28 mouse cellular contexts compared by ENCODE assay signal in the genomic region with DNA sequence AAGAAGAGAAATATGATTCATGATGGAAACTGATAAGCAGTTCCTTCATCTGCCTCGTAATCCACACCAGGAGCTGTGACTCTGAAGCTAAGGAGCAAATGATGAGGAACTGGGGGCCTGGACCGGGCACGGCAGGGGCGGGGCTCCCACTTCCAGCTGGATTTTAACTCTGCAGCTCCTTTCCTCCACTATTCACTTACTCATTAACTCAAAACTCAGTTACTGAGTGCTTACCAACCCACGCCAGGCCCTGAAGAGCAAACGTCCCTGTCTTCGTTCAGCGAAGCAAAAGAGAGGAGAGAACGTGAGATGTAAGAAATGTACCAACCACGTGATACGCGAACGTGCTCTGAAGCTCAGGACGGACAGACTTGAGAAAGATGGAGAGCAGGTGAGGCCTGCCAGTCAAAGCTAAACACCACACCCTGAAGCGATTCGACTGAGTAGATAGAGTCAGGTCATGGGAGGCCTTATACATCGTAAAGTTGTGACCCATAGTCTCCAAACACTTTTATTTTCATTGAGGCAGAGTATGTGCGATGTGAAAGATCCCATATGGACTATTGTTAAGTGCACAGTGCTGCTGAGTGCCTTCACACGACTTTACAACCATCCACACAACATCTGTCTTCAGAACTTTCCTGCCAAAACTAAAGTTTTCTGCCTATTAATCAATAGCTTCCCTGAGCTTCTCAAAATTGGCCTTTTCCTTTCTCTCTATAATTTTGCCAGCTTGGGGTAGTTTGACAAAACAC. TPM values are rescaled to one million over a fixed set of nuclear protein-coding genes. Genes with fewer than 3 reads are reported as not detected.
A peak's percentile ranks its signal among the peaks of the same experiment; 100 is the strongest.
DNase-seq lines count a peak whose midpoint lies in the region; ATAC-seq and TF ChIP-seq lines count a peak whose summit lies in the region.
"Had no signal": no experiment of that assay in that cellular context is flagged by ENCODE, and none has a peak within 500 bp of the region (broad histone marks: within the 10 kb centered on the region; RNA-seq: fewer than 3 reads in every experiment).

No protein-coding gene starts in this region.

- H3K9ac ChIP-seq in lung, postnatal 0 days (replicated peaks; ENCODE audit: low read depth), result no peak overlapping the region
- H3K9ac ChIP-seq in kidney, embryonic 15.5 days, result no peak overlapping the region
- H3K9ac ChIP-seq: embryonic facial prominence, embryonic 15.5 days; heart, embryonic 12.5 days; liver, embryonic 13.5 days; neural tube, embryonic 12.5 days had no signal

- no peak for ATAC-seq in lung, postnatal 0 days
- peak; percentile 88 for ATAC-seq in kidney, embryonic 15.5 days (replicated peaks; ENCODE audit: low FRiP score)
- ATAC-seq: forebrain, embryonic 16.5 days had no signal

- intact Hi-C loops in left cerebral cortex, postnatal 10 days (cut with DNase I), result no loop called here

- TF ChIP-seq CTCF in lung, postnatal 0 days (IDR thresholded peaks at IDR 0.05), result no peak

- DNase-seq in lung, postnatal 0 days (ENCODE audit: low spot score), result no peak
- DNase-seq in lung, postnatal 25 days (ENCODE audit: low spot score), result no peak
- DNase-seq in kidney, adult 11 months, result peak; percentile 73
- peak; percentile 74 to 76 for DNase-seq in kidney, postnatal 36 days
- no peak for DNase-seq in left cerebral cortex, postnatal 10 days (ENCODE audit: extremely low spot score in 1 of 2, low spot score in 2 of 2)
- DNase-seq in limb, embryonic 10.5 days (ENCODE audit: low spot score), result no peak
- no peak for DNase-seq in adrenal gland, adult (ENCODE audit: inconsistent age in 2 of 2, low spot score in 1 of 2)
- DNase-seq: adrenal gland, postnatal 36 days; cerebellum, adult 9-10 months; gastrocnemius, postnatal 10 days; heart, postnatal 10 days; liver, embryonic 13.5 days; lung, adult 2 months; midbrain, embryonic 14.5 days; right cerebral cortex, postnatal 25 days had no signal

- H3K27ac ChIP-seq in lung, postnatal 0 days (ENCODE audit: low read length), result no peak overlapping the region
- H3K27ac ChIP-seq in kidney, embryonic 15.5 days, result peak overlapping the region; percentile 14; the same call in 1 of the 2 replicates
- H3K27ac ChIP-seq in limb, embryonic 10.5 days, result no peak overlapping the region
- H3K27ac ChIP-seq: embryonic facial prominence, embryonic 15.5 days; hindbrain, embryonic 10.5 days; liver, embryonic 13.5 days; neural tube, embryonic 12.5 days had no signal

- no peaks in the 10 kb centered on the region for H3K27me3 ChIP-seq in lung, postnatal 0 days (replicated peaks; ENCODE audit: insufficient read depth, low read length)
- H3K27me3 ChIP-seq in kidney, embryonic 15.5 days, result no peaks in the 10 kb centered on the region
- H3K27me3 ChIP-seq in limb, embryonic 10.5 days (ENCODE audit: low read depth, poor library complexity, severe bottlenecking), result no peaks in the 10 kb centered on the region
- H3K27me3 ChIP-seq: embryonic facial prominence, embryonic 15.5 days; heart, embryonic 12.5 days; liver, embryonic 13.5 days; neural tube, embryonic 12.5 days had no signal

- WGBS in lung, postnatal 0 days, result 35% methylated on average over 19 of the region's 19 CpGs
- WGBS in kidney, embryonic 15.5 days, result 51% methylated on average over 19 of the region's 19 CpGs
- 85% methylated on average over 19 of the region's 19 CpGs for WGBS in limb, embryonic 10.5 days

- H3K4me2 ChIP-seq in lung, postnatal 0 days (replicated peaks; ENCODE audit: low read depth, low read length), result 0 out of 2 replicates have a peak overlapping the region, but pooled peaks have one; percentile 14
- peak overlapping the region; percentile 1; the same call in 1 of the 2 replicates for H3K4me2 ChIP-seq in kidney, embryonic 15.5 days
- H3K4me2 ChIP-seq: embryonic facial prominence, embryonic 15.5 days; heart, embryonic 12.5 days; liver, embryonic 13.5 days; neural tube, embryonic 12.5 days had no signal

- H3K4me1 ChIP-seq in lung, postnatal 0 days (ENCODE audit: insufficient read depth, low read depth, low read length), result no peaks in the 10 kb centered on the region
- peaks cover 16% of the 10 kb centered on the region for H3K4me1 ChIP-seq in kidney, embryonic 15.5 days
- H3K4me1 ChIP-seq in limb, embryonic 10.5 days, result no peaks in the 10 kb centered on the region
- H3K4me1 ChIP-seq: embryonic facial prominence, embryonic 15.5 days; heart, embryonic 12.5 days; hindbrain, embryonic 10.5 days; liver, embryonic 13.5 days; neural tube, embryonic 12.5 days had no signal

- no peaks in the 10 kb centered on the region for H3K9me3 ChIP-seq in lung, postnatal 0 days (ENCODE audit: low read length)
- H3K9me3 ChIP-seq in kidney, embryonic 15.5 days (replicated peaks), result no peaks in the 10 kb centered on the region
- H3K9me3 ChIP-seq in limb, embryonic 10.5 days (replicated peaks), result no peaks in the 10 kb centered on the region
- H3K9me3 ChIP-seq: embryonic facial prominence, embryonic 15.5 days; heart, embryonic 12.5 days; hindbrain, embryonic 10.5 days; liver, embryonic 13.5 days; neural tube, embryonic 12.5 days had no signal

- H3K4me3 ChIP-seq in lung, postnatal 0 days (ENCODE audit: low read depth, low read length), result no peak overlapping the region
- H3K4me3 ChIP-seq in kidney, embryonic 15.5 days (replicated peaks), result no peak overlapping the region
- H3K4me3 ChIP-seq in limb, embryonic 10.5 days, result no peak overlapping the region
- H3K4me3 ChIP-seq: embryonic facial prominence, embryonic 15.5 days; heart, embryonic 12.5 days; hindbrain, embryonic 10.5 days; liver, embryonic 13.5 days; megakaryocyte, embryonic 14.5 days; neural tube, embryonic 12.5 days had no signal

- no peaks in the 10 kb centered on the region for H3K36me3 ChIP-seq in lung, postnatal 0 days (ENCODE audit: insufficient read depth, low read length)
- H3K36me3 ChIP-seq in kidney, embryonic 15.5 days, result no peaks in the 10 kb centered on the region
- H3K36me3 ChIP-seq in limb, embryonic 10.5 days, result no peaks in the 10 kb centered on the region
- H3K36me3 ChIP-seq: embryonic facial prominence, embryonic 15.5 days; heart, embryonic 12.5 days; hindbrain, embryonic 10.5 days; liver, embryonic 13.5 days; neural tube, embryonic 12.5 days had no signal

- TF ChIP-seq EP300 in lung, postnatal 0 days (IDR thresholded peaks at IDR 0.05), result no peak

RNA-seq across cellular contexts. Expression of gene Arhgef38, which starts 7.3 kb away (rescaled TPM):
- 3.6 and 5.2 TPM in 2 replicates for polyA plus RNA-seq in lung, postnatal 0 days (2015; fragmentation: Nextera tagmentation; extraction: Ambion mirVana)
- 5.0 and 6.6 TPM in 2 replicates for polyA plus RNA-seq in kidney, embryonic 15.5 days (2015; fragmentation: Nextera tagmentation; extraction: Ambion mirVana)
- under 1 TPM; 0.04 to 0.11 TPM for total RNA-seq in left cerebral cortex, postnatal 10 days (2021)
- not detected in 2 replicates for polyA plus RNA-seq in limb, embryonic 10.5 days (2016; fragmentation: Nextera tagmentation; extraction: Ambion mirVana)
- total RNA-seq: adrenal gland, adult 18-20 months; adrenal gland, postnatal 36 days; common myeloid progenitor, adult 5-6 weeks; gastrocnemius, postnatal 10 days; granulocyte monocyte progenitor cell, adult 5-6 weeks; heart, postnatal 10 days; layer of hippocampus, adult 18-20 months; layer of hippocampus, postnatal 25 days had no signal
- polyA plus RNA-seq: forebrain, embryonic 16.5 days; heart, embryonic 12.5 days; liver, embryonic 13.5 days; neural tube, embryonic 12.5 days; spleen, adult 2 months had no signal

Comparison
In these comparisons a context has a peak if more than half of its experiments do, and no peak if none do; other contexts are left out.
1. DNase-seq: peak in kidney, adult 11 months (single experiment) and kidney, postnatal 36 days (2 of 2); none in lung, postnatal 0 days (single experiment), lung, postnatal 25 days (single experiment), left cerebral cortex, postnatal 10 days (0 of 2), limb, embryonic 10.5 days (single experiment) and adrenal gland, adult (0 of 2).